Mouse (Mus musculus) cerebellum, adult 18-20 months (tissue): ENCODE data around the gene Abhd10.
A peak's percentile ranks its signal among the peaks of the same experiment; 100 is the strongest.

ENCODE experiments used
- DNase-seq, 2 experiments: peaks; one replicate each; pipeline ENCODE4 v3.0.0; 2021

Abhd10 gene

GRCm38 (mm10) chr16:45742615-45743476, at the start of gene Abhd10:
Gene Abhd10 (minus strand): TSS chr16:45742955.
- DNase-seq: peak; percentile 96 to 98

- DNase-seq: peak in 1 of 2 experiments; percentile 35
Observed at GRCm38 (mm10) chr16:45791286-45791685, 48.5 kb upstream of the Abhd10 start.

- no peak for DNase-seq
Observed at GRCm38 (mm10) chr16:45789311-45789710, 46.6 kb upstream of the Abhd10 start.

GRCm38 (mm10) chr16:45787650-45788049, 44.9 kb upstream of the Abhd10 start:
- no peak for DNase-seq

GRCm38 (mm10) chr16:45786639-45787038, 43.9 kb upstream of the Abhd10 start:
- DNase-seq: peak; percentile 38 to 46

GRCm38 (mm10) chr16:45780001-45780400, 37.2 kb upstream of the Abhd10 start:
- DNase-seq: no peak

GRCm38 (mm10) chr16:45774813-45775212, 32.1 kb upstream of the Abhd10 start:
- no peak for DNase-seq

- peak; percentile 21 to 36 for DNase-seq
Observed at GRCm38 (mm10) chr16:45770914-45771313, 28.2 kb upstream of the Abhd10 start.

- DNase-seq: peak; percentile 82 to 90
Observed at GRCm38 (mm10) chr16:45767853-45768640, 25.3 kb upstream of the Abhd10 start.

GRCm38 (mm10) chr16:45767434-45767833, 24.7 kb upstream of the Abhd10 start:
- no peak for DNase-seq

GRCm38 (mm10) chr16:45765801-45766494, 23.2 kb upstream of the Abhd10 start:
- DNase-seq: no peak

- DNase-seq: no peak
Observed at GRCm38 (mm10) chr16:45765102-45765501, 22.3 kb upstream of the Abhd10 start.

GRCm38 (mm10) chr16:45762859-45763505, 20.2 kb upstream of the Abhd10 start:
- no peak for DNase-seq

- DNase-seq: no peak
Observed at GRCm38 (mm10) chr16:45761425-45761824, 18.7 kb upstream of the Abhd10 start.

- DNase-seq: no peak
Observed at GRCm38 (mm10) chr16:45758726-45759269, 16.0 kb upstream of the Abhd10 start.

GRCm38 (mm10) chr16:45757421-45758078, 14.8 kb upstream of the Abhd10 start:
- no peak for DNase-seq

GRCm38 (mm10) chr16:45756855-45757254, 14.1 kb upstream of the Abhd10 start:
- peak; percentile 60 to 64 for DNase-seq

- no peak for DNase-seq
Observed at GRCm38 (mm10) chr16:45743591-45744144, 913 bp upstream of the Abhd10 start.

GRCm38 (mm10) chr16:45737880-45738279, 4.9 kb downstream of the Abhd10 start:
- no peak for DNase-seq

GRCm38 (mm10) chr16:45736724-45737123, 6.0 kb downstream of the Abhd10 start:
- no peak for DNase-seq

GRCm38 (mm10) chr16:45729163-45729562, 13.6 kb downstream of the Abhd10 start:
- no peak for DNase-seq
